Mouse (Mus musculus): Measurements from ENCODE around the gene Inpp4b.

DNA sequence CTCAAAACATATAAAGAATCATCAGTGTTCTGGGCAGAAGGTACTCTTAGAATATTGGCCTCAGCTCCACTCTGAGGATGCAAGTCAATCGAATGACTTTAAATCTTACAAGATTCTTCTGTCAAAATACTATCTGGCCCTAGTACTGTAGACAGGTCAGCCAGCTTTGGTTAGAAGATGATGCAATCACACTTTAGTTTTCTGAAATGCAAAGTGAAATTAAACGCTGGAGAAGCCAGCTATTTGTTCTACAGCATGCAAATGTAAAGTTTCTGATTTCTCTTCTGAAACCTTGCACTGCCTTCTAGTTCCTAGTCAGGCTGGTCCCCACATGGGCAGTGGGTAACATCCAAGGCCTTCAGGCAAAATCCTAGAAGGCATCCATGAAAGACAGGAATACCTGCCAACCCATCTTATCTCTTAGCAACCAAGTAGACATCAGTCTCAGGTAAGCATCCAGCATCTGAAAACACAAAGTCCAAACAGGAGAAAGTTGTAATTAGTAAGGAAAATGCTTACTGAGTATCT is 2.9 kb downstream of the Inpp4b start:
- no peak for TF ChIP-seq CTCF (IDR thresholded peaks at IDR 0.05; ENCODE audit: extremely low read depth, insufficient read length, insufficient replicate concordance, low read depth, low read length)
- no peak for TF ChIP-seq POLR2A (IDR thresholded peaks at IDR 0.05; ENCODE audit: low read depth, low read length)

Data from small intestine, adult 2 months (tissue).